19 mouse cellular contexts compared by ENCODE assay signal in the genomic region with DNA sequence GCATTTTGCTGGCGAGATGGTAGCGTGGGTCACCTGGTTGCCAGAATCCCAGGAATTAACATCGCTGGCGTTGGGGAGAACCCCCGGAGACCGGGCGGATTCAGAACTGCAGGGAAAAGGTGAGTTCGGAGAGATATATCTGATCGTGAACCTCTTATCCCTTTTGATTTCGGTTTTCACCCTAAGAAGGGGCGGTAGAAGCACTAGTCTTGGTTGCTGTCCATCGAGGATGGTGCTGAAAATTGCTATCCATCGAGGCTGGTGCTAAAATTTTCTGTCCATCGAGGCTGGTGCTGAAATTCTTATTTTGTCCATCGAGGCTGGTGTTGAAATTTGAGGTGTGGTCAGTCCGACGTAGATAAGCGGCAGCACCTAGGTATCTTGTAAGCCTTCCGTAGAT. TPM values are rescaled to one million over a fixed set of nuclear protein-coding genes. Genes with fewer than 3 reads are reported as not detected.
DNase-seq lines count a peak whose midpoint lies in the region; ATAC-seq and TF ChIP-seq lines count a peak whose summit lies in the region.
"Not testable (repeated sequence)": the region's sequence is repeated elsewhere in the genome, so short reads cannot be mapped to it uniquely, and the experiment has no call there.
"Had no signal": no experiment of that assay in that cellular context is flagged by ENCODE, and none has a peak within 500 bp of the region (broad histone marks: within the 10 kb centered on the region; RNA-seq: fewer than 3 reads in every experiment).

No protein-coding gene starts in this region.

- not testable (repeated sequence) for TF ChIP-seq CTCF in MEL (IDR thresholded peaks at IDR 0.05 in 2 of 3, conservative IDR thresholded peaks at IDR 0.05 in 1 of 3; ENCODE audit: control insufficient read depth in 1 of 3, insufficient read depth in 1 of 3, low read depth in 2 of 3, low read length in 3 of 3, poor library complexity in 1 of 3, severe bottlenecking in 1 of 3)

- peak; percentile 27 for DNase-seq in 3T3-L1 (ENCODE audit: low read depth, low spot score)
- peak; percentile 57 for DNase-seq in MEL (ENCODE audit: low read depth, low spot score)
- peak; percentile 10 for DNase-seq in adrenal gland, postnatal 36 days
- peak; percentile 34 for DNase-seq in embryo, embryonic 11 days
- DNase-seq in heart, adult 11 months: peak; percentile 54
- DNase-seq in kidney, postnatal 10 days: peak; percentile 63
- DNase-seq in liver, embryonic 13.5 days: peak; percentile 1
- peak; percentile 30 for DNase-seq in ovary, postnatal 14 days (ENCODE audit: low spot score)

- not testable (repeated sequence) for H3K9me3 ChIP-seq in MEL (replicated peaks; ENCODE audit: insufficient read depth, low read length); liver, embryonic 13.5 days (replicated peaks)

- TF ChIP-seq RAD21 in MEL (IDR thresholded peaks at IDR 0.05; ENCODE audit: low read depth, low read length): not testable (repeated sequence)

- 46% methylated on average over 19 of the region's 19 CpGs for WGBS in liver, embryonic 13.5 days (ENCODE audit: insufficient replicate concordance)

- TF ChIP-seq POLR2A in MEL (IDR thresholded peaks at IDR 0.05; ENCODE audit: control insufficient read depth in 1 of 2, insufficient read depth in 1 of 2, low read depth in 1 of 2, low read length in 2 of 2, poor library complexity in 1 of 2): not testable (repeated sequence)

- not testable (repeated sequence) for H3K79me2 ChIP-seq in MEL (ENCODE audit: control insufficient read depth, insufficient read depth, low read length, poor library complexity)

- not testable (repeated sequence) for H3K4me2 ChIP-seq in liver, embryonic 13.5 days

- H3K27me3 ChIP-seq in MEL (ENCODE audit: control insufficient read depth in 1 of 2, insufficient read depth in 2 of 2, low read length in 2 of 2); liver, embryonic 13.5 days: not testable (repeated sequence)

- H3K4me3 ChIP-seq in MEL (ENCODE audit: control insufficient read depth in 1 of 2, insufficient read depth in 1 of 2, low read depth in 2 of 2, low read length in 2 of 2); liver, embryonic 13.5 days (replicated peaks): not testable (repeated sequence)

- not testable (repeated sequence) for TF ChIP-seq EP300 in MEL (IDR thresholded peaks at IDR 0.05; ENCODE audit: low read depth in 1 of 2, low read length in 2 of 2)

- ATAC-seq in liver, embryonic 13.5 days (ENCODE audit: low read depth): not testable (repeated sequence)

- H3K9ac ChIP-seq in MEL (ENCODE audit: control insufficient read depth, low read depth, low read length, poor library complexity, severe bottlenecking); liver, embryonic 13.5 days: not testable (repeated sequence)

- H3K36me3 ChIP-seq in MEL (ENCODE audit: control insufficient read depth in 1 of 2, insufficient read depth in 2 of 2, low read length in 2 of 2); liver, embryonic 13.5 days: not testable (repeated sequence)

- not testable (repeated sequence) for H3K27ac ChIP-seq in MEL (ENCODE audit: control insufficient read depth, low read depth, low read length); liver, embryonic 13.5 days

- not testable (repeated sequence) for H3K4me1 ChIP-seq in MEL (ENCODE audit: control insufficient read depth in 1 of 2, insufficient read depth in 2 of 2, low read length in 2 of 2); liver, embryonic 13.5 days (replicated peaks)

TF ChIP-seq in MEL, 35 proteins besides CTCF, POLR2A, EP300 and RAD21:
- peak; percentile 65 for TF ChIP-seq SIN3A (IDR thresholded peaks at IDR 0.05; ENCODE audit: low read length)
- 0 out of 2 replicates have a peak, but pooled peaks have one; percentile 26 for TF ChIP-seq MXI1 (IDR thresholded peaks at IDR 0.05; ENCODE audit: low read depth, low read length)

RNA-seq across cellular contexts. Expression of gene Nxph2, which starts 30.1 kb away (rescaled TPM):
- total RNA-seq in MEL (2012; rRNA removed): not detected in 2 replicates
- polyA plus RNA-seq in MEL (2012; ENCODE audit: insufficient read depth in 1 of 2, insufficient read length in 2 of 2, low read depth in 1 of 2, low replicate concordance in 2 of 2, missing spikeins in 1 of 2): not detected
- total RNA-seq in adrenal gland, postnatal 36 days (2021): not detected
- polyA plus RNA-seq in liver, embryonic 13.5 days (2015; fragmentation: Nextera tagmentation; extraction: Ambion mirVana): not detected in 2 replicates
- total RNA-seq: gastrocnemius, postnatal 14 days; heart, adult 8-10 months; monocyte, adult 5-6 weeks had no signal
- polyA plus RNA-seq: forebrain, embryonic 10.5 days; G1E; heart, embryonic 16.5 days; kidney, embryonic 16.5 days; limb, embryonic 13.5 days; liver, postnatal 0 days; small intestine, adult 2 months; urinary bladder, adult 2 months had no signal

Comparison
In these comparisons a context has a peak if more than half of its experiments do, and no peak if none do; other contexts are left out.
1. DNase-seq: peak in every context shown above with its lines; median percentile 63 in kidney, postnatal 10 days; 57 in MEL; 54 in heart, adult 11 months; 34 in embryo, embryonic 11 days; 30 in ovary, postnatal 14 days; 27 in 3T3-L1; 10 in adrenal gland, postnatal 36 days; 1 in liver, embryonic 13.5 days.